Mouse (Mus musculus): ENCODE data around the gene Mab21l1.

DNA sequence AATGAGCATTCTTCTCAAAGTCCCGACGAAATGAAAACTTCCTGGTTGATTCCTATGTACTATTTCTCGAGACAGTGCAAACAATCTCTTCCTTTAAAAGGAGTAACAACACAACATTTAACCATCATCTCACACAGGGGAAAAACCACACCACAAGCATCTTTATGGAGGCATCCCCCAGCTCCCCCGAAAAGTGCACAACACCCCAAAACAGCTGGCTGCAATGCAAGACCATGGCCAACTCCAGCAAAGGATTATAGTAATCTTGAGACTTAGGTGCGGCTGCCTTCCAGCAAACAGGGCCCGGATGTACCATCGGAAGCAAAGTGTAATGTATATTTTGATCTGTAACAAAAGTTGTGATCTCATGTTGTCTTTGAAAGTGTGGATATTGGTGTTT is 1.8 kb downstream of the Mab21l1 start:
- TF ChIP-seq CTCF (IDR thresholded peaks at IDR 0.05; ENCODE audit: low read depth) = no peak
- TF ChIP-seq EP300 (IDR thresholded peaks at IDR 0.05; ENCODE audit: low read depth) = no peak
